Mouse (Mus musculus) heart, embryonic 14.5 days (tissue): ENCODE data around the gene Ccdc141. TPM values are rescaled to one million over a fixed set of nuclear protein-coding genes. Genes with fewer than 3 reads are reported as not detected.

Experiments
- ATAC-seq: fragments of 200-750 bp; cut with Nextera tagmentation; 2 replicates; pipeline ENCODE4 v1.8.0; 2017; ENCODE audit warnings: low read depth, moderate TSS enrichment; ENCODE audit not compliant: insufficient number of reproducible peaks, insufficient read depth, low FRiP score
- H3K27ac ChIP-seq, 2 experiments: fragments of 200-500 bp in 1 of 2; fragments of 300-500 bp in 1 of 2; sonication (generic) in 1 of 2; replicated peaks in 1 of 2; 2 replicates each; pipeline ENCODE4 v1.5.1; 2012 to 2014; ENCODE audit warnings: low read depth in 2 of 2, low read length in 2 of 2, control low read depth in 1 of 2, mild to moderate bottlenecking in 1 of 2, mixed read lengths in 1 of 2; ENCODE audit not compliant: control insufficient read depth in 1 of 2, insufficient read depth in 1 of 2
- H3K27me3 ChIP-seq: fragments of 300-500 bp; sonication (generic); 2 replicates; pipeline ENCODE4 v1.6.1; 2014; ENCODE audit warnings: mild to moderate bottlenecking, low read length, control low read depth; ENCODE audit not compliant: control insufficient read depth, insufficient read depth
- H3K36me3 ChIP-seq: fragments of 300-500 bp; sonication (generic); 2 replicates; pipeline ENCODE4 v1.6.1; 2014; ENCODE audit warnings: mild to moderate bottlenecking, control low read depth, low read length, mixed read lengths; ENCODE audit not compliant: control insufficient read depth, insufficient read depth
- H3K4me1 ChIP-seq, 2 experiments: fragments of 200-500 bp in 1 of 2; fragments of 300-500 bp in 1 of 2; sonication (generic) in 1 of 2; 2 replicates each; pipeline ENCODE4 v1.6.1; 2012 to 2014; ENCODE audit warnings: low read length in 2 of 2, control low read depth in 1 of 2, mixed read lengths in 1 of 2; ENCODE audit not compliant: control insufficient read depth in 2 of 2, insufficient read depth in 2 of 2
- H3K4me2 ChIP-seq: fragments of 300-500 bp; sonication (generic); 2 replicates; pipeline ENCODE4 v1.6.1; 2014; ENCODE audit warnings: mild to moderate bottlenecking, low read length
- H3K4me3 ChIP-seq, 2 experiments: fragments of 200-500 bp in 1 of 2; fragments of 300-500 bp in 1 of 2; sonication (generic) in 1 of 2; 2 replicates each; pipeline ENCODE4 v1.5.1; 2012 to 2014; ENCODE audit warnings: low read length in 2 of 2, mild to moderate bottlenecking in 2 of 2, control low read depth in 1 of 2, low read depth in 1 of 2, moderate library complexity in 1 of 2; ENCODE audit not compliant: control insufficient read depth in 1 of 2, insufficient read depth in 1 of 2
- H3K9ac ChIP-seq: fragments of 300-500 bp; sonication (generic); 2 replicates; pipeline ENCODE4 v1.6.1; 2014; ENCODE audit warnings: mild to moderate bottlenecking, low read length
- H3K9me3 ChIP-seq: fragments of 300-500 bp; sonication (generic); 2 replicates; pipeline ENCODE4 v1.6.1; 2016; ENCODE audit warnings: low read length, control low read depth; ENCODE audit not compliant: control insufficient read depth
- WGBS: fragments of 180-500 bp; shearing (Covaris S2); extraction: QIAGEN DNeasy Blood & Tissue Kit; methylation state at CpG from one replicate; pipeline ENCODE4 v1.1.7; 2014; 5-methylcytosine and 5-hydroxymethylcytosine counted together
- polyA plus RNA-seq: library from polyadenylated mRNA; unstranded; fragments of >200 nt; fragmentation: Nextera tagmentation; extraction: Ambion mirVana; gene quantifications from 2 replicates; pipeline ENCODE4 v1.2.1, GENCODE M21; 2014

Ccdc141 gene
- polyA plus RNA-seq, 1 experiment from 2014 or later: 213 TPM

- peaks cover 11 to 25% of the 10 kb centered on the region in 2 experiments for H3K4me1 ChIP-seq
- no peaks in the 10 kb centered on the region for H3K27me3 ChIP-seq
- peak overlapping the region; percentile 62 to 72; a peak in 3 of 4 replicates for H3K27ac ChIP-seq
- peaks cover 100% of the 10 kb centered on the region for H3K36me3 ChIP-seq
- ATAC-seq: peak; percentile 64; the same call in 1 of the 2 replicates
- peak overlapping the region; percentile 35 for H3K4me2 ChIP-seq
- peak overlapping the region; percentile 60 for H3K9ac ChIP-seq
- no peak overlapping the region for H3K4me3 ChIP-seq
- no peaks in the 10 kb centered on the region for H3K9me3 ChIP-seq
- 15% methylated on average over 6 of the region's 6 CpGs for WGBS
Measured at GRCm38 (mm10) chr2:76970204-76970603, 200.2 kb downstream of the Ccdc141 start.

DNA sequence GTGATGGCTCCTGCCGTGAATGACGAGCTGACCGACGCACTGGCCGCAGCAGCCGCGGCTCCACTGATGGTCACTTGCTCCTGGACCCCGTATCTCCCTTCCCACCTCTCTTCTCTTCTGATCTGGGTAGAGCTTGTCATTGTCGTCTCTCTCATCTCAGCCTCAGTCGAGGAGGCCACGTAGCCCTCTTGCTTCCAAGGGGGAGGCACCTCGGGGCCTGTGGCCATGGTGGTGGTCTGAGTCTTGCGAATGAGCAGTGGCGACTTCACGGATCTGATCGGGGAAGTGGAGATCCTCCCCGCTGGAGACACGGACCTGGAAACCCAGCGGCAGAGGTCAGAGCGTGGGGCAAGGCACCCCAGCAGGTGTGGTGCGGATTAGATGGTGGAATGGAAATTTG, 200.8 kb downstream of the Ccdc141 start:
- Histone ChIP-seq H3K27me3 (no peaks in the 10 kb centered on the region), H3K4me3 (no peak overlapping the region), H3K27ac (peak overlapping the region; percentile 67 to 72), H3K9me3 (no peaks in the 10 kb centered on the region), H3K4me1 (peaks cover 9 to 25% of the 10 kb centered on the region in 2 experiments), H3K36me3 (peaks cover 100% of the 10 kb centered on the region), H3K9ac (peak overlapping the region; percentile 60; the same call in 1 of the 2 replicates), H3K4me2 (no peak overlapping the region)
- 60% methylated on average over 21 of the region's 21 CpGs for WGBS
- no peak for ATAC-seq

GRCm38 (mm10) chr2:76968919-76969318, 201.5 kb downstream of the Ccdc141 start:
- peak overlapping the region in 1 of 2 experiments; percentile 72; a peak in 1 of 4 replicates for H3K27ac ChIP-seq
- peaks cover 7 to 24% of the 10 kb centered on the region in 2 experiments for H3K4me1 ChIP-seq
- H3K9me3 ChIP-seq: no peaks in the 10 kb centered on the region
- WGBS: 28% methylated on average over 8 of the region's 8 CpGs
- H3K36me3 ChIP-seq: peaks cover 100% of the 10 kb centered on the region
- ATAC-seq: no peak
- H3K4me2 ChIP-seq: no peak overlapping the region
- 0 out of 2 replicates have a peak overlapping the region, but pooled peaks have one; percentile 60 for H3K9ac ChIP-seq
- H3K4me3 ChIP-seq: no peak overlapping the region
- no peaks in the 10 kb centered on the region for H3K27me3 ChIP-seq

DNA sequence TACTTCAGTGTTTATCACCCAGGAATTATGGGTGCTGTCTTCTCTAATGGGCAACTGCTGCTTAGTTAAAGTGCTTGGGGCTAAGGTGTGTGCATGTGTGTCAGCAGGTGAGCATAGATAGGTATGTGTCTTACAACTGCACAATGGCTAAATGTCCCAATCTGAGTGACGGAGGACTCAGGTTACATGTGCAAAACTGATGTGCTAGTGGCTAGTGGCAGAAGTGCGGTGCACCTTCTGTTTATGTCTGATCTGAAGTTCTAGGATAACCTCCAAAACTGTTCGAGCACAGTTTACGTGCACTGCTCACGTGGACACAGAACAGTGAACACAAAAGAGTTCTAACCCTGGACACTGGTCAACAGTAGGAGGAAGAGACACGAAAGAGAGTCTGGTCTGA, 203.9 kb downstream of the Ccdc141 start:
- Histone ChIP-seq H3K4me1 (peaks cover 4 to 16% of the 10 kb centered on the region in 2 experiments), H3K9ac (no peak overlapping the region), H3K27me3 (no peaks in the 10 kb centered on the region), H3K4me3 (no peak overlapping the region), H3K4me2 (no peak overlapping the region), H3K36me3 (peaks cover 99% of the 10 kb centered on the region), H3K9me3 (no peaks in the 10 kb centered on the region), H3K27ac (no peak overlapping the region)
- WGBS: 85% methylated on average over 6 of the region's 6 CpGs
- no peak for ATAC-seq

- Histone ChIP-seq H3K27ac (no peak overlapping the region), H3K27me3 (no peaks in the 10 kb centered on the region), H3K4me1 (peaks cover 4 to 13% of the 10 kb centered on the region in 2 experiments), H3K9me3 (no peaks in the 10 kb centered on the region), H3K36me3 (peaks cover 96% of the 10 kb centered on the region), H3K9ac (no peak overlapping the region), H3K4me2 (no peak overlapping the region), H3K4me3 (no peak overlapping the region)
- WGBS: 62% methylated on average over 2 of the region's 2 CpGs
- no peak for ATAC-seq
Measured at GRCm38 (mm10) chr2:76966013-76966412, 204.4 kb downstream of the Ccdc141 start.

DNA sequence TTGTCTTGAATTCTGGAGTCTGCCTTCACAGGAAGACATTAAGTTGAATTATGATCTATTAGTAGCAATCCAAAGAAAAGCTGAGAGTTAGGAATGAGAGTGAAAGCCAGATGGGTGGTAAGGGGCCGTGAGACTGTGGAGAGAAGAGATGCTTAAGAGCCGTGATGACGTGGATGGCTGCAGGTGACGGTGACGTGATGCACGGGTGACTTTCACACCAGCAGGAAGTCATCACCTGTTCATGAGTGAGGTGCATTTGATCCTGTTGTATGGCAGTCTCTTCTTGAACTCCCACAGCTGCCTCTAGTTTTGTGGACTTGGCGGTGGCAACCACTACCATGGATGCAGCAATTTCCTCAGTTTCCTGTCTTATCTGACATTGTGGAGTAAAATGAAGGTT, 204.9 kb downstream of the Ccdc141 start:
- Histone ChIP-seq H3K27ac (no peak overlapping the region), H3K4me1 (peaks cover 4 to 13% of the 10 kb centered on the region in 2 experiments), H3K27me3 (no peaks in the 10 kb centered on the region), H3K9me3 (no peaks in the 10 kb centered on the region), H3K9ac (no peak overlapping the region), H3K36me3 (peaks cover 91% of the 10 kb centered on the region), H3K4me2 (no peak overlapping the region), H3K4me3 (no peak overlapping the region)
- 59% methylated on average over 7 of the region's 7 CpGs for WGBS
- ATAC-seq: no peak

DNA sequence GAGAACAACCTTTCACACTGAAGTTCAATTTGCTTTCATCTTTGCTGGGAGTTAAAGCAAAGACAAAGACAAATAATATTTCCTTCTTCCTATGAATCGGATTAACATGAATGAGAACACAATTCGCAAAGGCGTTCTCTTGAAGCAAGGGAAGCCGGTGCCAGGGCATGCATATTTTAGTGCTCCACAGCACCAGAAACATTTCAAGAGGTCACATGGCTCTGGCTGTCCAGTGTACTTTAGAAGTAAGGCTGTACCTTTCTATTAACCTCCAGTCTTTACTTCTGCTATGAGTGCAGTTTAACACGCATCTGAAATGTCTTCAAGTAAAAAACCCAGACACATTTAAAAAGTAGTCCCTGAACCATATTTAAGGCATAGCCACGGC, 208.4 kb downstream of the Ccdc141 start:
- 86% methylated on average over 6 of the region's 6 CpGs for WGBS
- H3K4me3 ChIP-seq: no peak overlapping the region
- no peaks in the 10 kb centered on the region for H3K4me1 ChIP-seq
- no peaks in the 10 kb centered on the region for H3K27me3 ChIP-seq
- ATAC-seq: no peak
- no peak overlapping the region for H3K9ac ChIP-seq
- H3K4me2 ChIP-seq: no peak overlapping the region
- H3K36me3 ChIP-seq: peaks cover 56% of the 10 kb centered on the region
- no peaks in the 10 kb centered on the region for H3K9me3 ChIP-seq
- no peak overlapping the region for H3K27ac ChIP-seq

- 87% methylated on average over 10 of the region's 10 CpGs for WGBS
- peaks cover 51% of the 10 kb centered on the region for H3K36me3 ChIP-seq
- no peak overlapping the region for H3K4me2 ChIP-seq
- ATAC-seq: no peak
- H3K9me3 ChIP-seq: no peaks in the 10 kb centered on the region
- no peaks in the 10 kb centered on the region for H3K4me1 ChIP-seq
- no peak overlapping the region for H3K9ac ChIP-seq
- no peak overlapping the region for H3K27ac ChIP-seq
- no peak overlapping the region for H3K4me3 ChIP-seq
- H3K27me3 ChIP-seq: no peaks in the 10 kb centered on the region
Measured at GRCm38 (mm10) chr2:76961420-76962044, 208.9 kb downstream of the Ccdc141 start.
